Mouse (Mus musculus) left cerebral cortex, postnatal 14 days (tissue): ENCODE measurements at regions not wholly inside any gene's neighbourhood (a gene's known extent, or its start where the extent isn't known, plus 50 kb on each side); places are given as distances from the start of the nearest gene placed in this dataset.
A peak's percentile ranks its signal among the peaks of the same experiment; 100 is the strongest.

Experiments
- DNase-seq, 2 experiments: peaks; one replicate each; pipeline ENCODE4 v3.0.0; 2021 to 2022; ENCODE audit warnings: low spot score in 2 of 2, mixed read lengths in 1 of 2
- intact Hi-C: fragments of 180-260 bp; cut with DNase I; formaldehyde crosslinking; loops from one replicate; pipeline ENCODE4 v1.15.1; 2025

DNA sequence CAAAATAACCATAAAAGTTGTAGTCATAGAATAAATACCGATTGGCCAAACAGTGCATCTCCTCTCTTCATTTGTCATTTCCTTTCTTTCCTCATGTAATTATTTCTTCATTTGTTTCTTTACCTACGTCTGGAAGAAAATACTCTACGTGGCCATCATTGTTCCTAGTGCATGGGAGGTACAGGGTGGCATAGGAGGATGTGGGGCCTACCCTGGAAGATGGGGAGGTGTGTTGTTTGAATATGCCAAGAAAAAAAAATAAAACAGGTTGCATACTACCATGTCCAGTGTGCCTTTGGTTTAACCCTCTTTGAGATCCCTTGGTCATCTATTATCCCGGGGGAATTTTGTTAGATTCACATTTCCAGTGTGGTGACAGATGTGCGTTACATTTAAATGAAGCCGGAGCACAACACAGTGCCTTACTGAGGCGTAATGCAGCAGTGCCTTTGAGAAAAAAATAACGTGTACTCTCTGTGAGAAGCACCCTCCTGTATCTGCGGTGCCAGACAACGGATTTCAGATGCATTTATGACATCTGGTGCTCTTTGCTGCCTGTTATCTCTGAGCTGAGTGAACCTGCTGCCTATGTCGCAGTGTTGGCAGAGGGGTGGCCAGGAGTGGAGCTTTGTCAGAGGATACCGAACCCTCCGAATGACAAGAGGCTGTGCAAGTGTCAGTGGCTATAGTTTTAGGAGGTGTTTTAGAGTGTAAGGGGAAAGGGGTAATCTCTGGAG lies 169.4 kb upstream of the Dmrta1 start:
- intact Hi-C loops = no loop called here
- DNase-seq = no peak

DNA sequence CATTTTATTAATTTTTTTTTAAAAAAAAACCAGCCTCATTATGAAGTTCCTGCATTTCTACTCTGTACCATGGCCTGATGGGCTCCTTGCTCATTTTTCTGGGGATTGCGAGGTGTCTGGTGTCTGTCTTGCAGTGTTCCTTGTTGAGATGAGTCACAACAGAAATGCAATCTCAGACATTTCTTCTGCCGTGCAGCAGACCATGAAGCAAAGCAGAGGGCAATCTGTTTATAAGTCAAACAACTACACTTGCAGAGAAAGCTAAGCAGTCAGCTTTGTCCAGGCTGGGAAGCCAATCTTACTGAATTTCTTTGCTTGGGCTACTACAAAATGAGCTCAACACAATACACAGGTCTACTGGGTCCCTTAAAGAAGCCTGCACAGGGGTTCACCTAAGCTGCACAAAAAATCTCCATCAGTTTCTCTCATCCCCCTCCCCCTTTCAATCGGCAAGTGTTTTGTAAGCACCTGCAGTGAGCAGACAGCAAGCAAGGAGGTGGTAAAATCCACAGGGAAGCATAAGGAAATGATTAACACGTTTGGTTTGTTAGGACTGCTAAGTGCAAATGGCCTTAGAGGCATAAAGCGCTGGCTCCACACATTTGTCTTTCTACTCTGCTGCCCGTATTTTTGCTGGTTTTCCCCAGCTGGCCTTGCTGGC lies 171.0 kb upstream of the Dmrta1 start:
- no peak for DNase-seq
- intact Hi-C loops = no loop called here

- intact Hi-C loops = no loop called here
- no peak for DNase-seq
Observed at GRCm38 (mm10) chr4:89505368-89505819, 173.8 kb upstream of the Dmrta1 start.

- DNase-seq = no peak
- intact Hi-C loops = no loop called here
Observed at GRCm38 (mm10) chr4:89500232-89500631, 179.0 kb upstream of the Dmrta1 start.

DNA sequence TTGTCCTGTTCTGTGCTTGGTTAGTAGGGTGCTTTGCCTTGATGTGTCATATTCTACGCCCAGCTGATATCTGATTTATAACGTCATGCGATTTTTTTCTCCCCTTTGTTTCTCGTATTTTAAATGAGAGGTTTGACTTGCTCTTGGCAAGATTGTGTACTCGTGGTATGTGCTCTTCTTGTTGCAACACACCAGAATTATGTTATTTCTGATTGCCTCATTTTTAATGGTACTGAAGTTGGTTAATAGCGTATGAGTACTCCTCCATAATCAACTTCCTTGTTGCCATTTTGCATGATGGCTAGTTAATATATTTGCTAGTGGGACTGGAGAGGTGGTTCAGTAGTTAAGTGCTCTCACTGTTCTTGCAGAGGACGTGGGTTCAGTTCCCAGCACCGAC lies 180.1 kb upstream of the Cdkn2b start:
- intact Hi-C loops = no loop called here
- DNase-seq = no peak

DNA sequence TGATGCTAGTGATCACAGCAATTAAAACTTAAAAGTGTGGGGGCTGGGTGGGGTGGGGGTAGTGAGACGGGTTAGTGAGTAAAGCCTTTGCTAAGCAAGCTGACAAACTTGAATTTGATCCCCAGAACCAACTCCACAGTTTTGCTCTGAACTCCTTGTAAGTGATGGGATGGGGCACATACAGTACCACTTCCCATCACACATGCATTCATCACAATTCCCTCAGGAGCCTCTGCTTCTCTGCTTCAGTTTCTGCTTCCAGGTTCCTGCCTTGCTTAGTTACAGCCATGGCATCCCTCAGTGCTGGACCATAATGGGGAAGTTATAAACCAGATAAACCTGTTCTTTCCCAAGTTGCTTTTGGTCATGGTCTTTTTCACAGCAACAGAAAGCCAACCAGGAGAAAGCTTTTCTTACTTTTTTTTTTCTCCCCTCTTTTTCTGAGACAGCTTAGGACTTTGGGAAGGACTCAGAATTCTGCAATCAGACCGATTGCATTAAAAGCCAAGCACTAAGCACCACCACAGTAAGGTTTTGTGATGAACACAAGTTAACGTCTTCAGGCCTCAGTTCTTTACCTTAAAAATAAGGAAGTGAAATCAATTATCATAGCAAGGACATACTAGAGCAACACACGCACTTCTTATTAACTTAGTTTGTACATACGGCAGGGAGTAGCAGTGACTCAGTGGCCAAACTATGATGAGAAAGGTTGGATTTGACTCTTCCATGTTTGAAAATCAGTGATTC lies 176.8 kb upstream of the Cdkn2b start:
- DNase-seq = no peak
- intact Hi-C loops = no loop called here

- intact Hi-C loops = no loop called here
- no peak for DNase-seq
Observed at GRCm38 (mm10) chr4:89486963-89487362, 176.1 kb upstream of the Cdkn2b start.

DNA sequence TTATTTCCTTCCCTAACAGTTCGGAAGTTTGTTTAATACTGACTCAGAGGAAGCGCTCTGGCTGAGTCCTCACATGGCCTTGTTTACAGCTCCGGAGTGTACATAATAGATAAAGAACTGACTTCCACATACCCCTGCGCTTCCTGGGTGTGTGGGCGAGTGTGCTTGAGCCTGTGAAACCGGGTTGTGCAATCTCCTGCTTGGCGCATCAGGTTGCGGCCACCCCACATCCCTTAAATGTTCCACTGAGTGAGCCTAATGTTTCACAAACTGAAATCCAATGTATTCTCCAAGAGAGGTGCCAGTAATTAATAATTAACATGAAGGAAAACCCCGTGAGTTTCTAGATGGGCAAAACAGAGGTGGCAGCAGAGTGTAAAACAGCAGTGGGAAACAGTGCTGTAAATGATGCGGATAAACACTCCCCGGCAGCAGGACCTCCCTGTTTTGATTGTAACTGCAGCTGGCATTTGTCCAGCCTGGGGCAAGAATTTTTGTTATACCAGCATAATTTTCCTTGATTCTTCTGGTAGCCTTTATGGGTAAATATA lies 175.2 kb upstream of the Cdkn2b start:
- DNase-seq = peak in 1 of 2 experiments; percentile 9
- intact Hi-C loops = no loop called here

- intact Hi-C loops = no loop called here
- no peak for DNase-seq
Observed at GRCm38 (mm10) chr4:89478646-89479237, 167.9 kb upstream of the Cdkn2b start.

DNA sequence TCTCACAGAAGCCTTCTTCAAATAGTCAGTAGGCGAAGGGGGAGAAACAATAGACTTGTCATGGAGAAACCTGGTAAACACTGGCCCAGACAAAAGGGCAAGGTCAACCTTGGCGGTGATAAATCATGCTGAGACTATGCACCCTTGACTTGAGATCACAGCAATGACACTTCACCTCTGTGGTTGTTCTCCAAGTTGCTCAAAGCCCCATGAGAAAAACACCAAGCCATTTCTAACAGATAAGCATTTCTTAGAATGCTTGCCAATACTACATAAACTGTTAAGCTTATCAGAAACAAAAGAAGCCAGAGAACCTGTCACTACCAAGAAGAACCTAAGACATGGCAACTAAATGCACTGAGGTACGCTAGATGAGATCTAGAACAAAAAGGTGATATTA lies 165.0 kb upstream of the Cdkn2b start:
- intact Hi-C loops = no loop called here
- DNase-seq = no peak

- no peak for DNase-seq
Observed at GRCm38 (mm10) chr4:89474836-89475541, 164.2 kb upstream of the Cdkn2b start.

DNA sequence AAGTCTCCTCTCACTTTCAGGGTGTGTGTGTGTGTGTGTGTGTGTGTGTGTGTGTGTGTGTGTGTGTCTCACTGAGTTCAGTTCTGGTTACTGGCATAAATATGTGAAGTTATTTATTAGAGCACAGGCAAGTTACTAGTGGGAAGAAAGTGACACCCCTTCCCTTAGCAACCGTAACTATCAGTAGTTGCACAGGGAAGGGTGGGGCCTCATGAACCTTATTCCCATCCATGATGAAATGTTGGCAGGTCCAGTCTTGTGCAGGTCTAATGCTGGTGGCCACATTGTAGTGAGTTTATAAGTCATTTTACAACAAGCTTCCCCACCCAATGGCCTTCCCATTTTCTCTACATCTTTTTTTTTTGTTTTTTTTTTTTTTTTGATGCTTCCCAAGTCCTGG lies 160.6 kb upstream of the Cdkn2b start:
- DNase-seq = no peak
- intact Hi-C loops = no loop called here

More at GRCm38 (mm10) chr4:89474836-89475541, 164.2 kb upstream of the Cdkn2b start:
- intact Hi-C loops = no loop called here

DNA sequence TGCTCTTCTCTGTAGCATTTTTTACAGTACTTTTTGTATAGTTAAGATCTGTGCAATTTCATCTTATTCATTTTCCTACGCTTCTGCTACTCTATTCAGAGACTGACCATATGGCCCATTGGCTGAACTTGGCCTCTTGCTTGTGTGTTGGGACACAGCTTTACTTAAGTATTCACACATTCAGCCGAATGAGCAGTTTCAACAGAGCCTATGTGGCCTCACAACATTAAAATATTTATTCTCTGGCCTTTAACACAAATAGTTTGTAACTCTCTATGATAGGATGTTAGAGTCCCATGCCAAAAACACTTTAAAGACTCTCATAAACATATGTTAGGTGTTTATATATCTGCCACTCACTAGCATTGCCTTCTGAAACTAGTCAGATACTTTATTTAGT lies 159.9 kb upstream of the Cdkn2b start:
- no peak for DNase-seq
- intact Hi-C loops = no loop called here

DNA sequence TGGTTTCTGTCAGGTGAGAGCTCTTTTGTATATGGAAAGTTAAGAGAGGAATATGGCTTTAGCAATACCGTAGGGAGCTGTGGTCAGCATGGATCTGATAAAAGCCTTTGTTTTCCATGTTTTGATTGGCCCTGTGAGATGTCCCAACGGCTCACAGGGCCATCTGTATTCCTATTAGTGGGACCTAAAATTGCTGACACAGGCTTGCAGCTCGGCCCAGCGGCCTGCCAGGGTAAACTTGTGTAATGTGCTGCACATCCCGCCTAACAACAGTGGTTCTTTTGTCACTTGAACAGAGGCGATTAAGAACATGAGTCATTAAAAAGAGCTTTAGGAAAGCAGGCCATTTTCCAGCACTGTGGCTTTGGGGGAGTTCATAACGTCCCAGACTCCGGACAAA lies 159.0 kb upstream of the Cdkn2b start:
- intact Hi-C loops = no loop called here

GRCm38 (mm10) chr4:89469406-89469805 lies 158.6 kb upstream of the Cdkn2b start:
- no peak for DNase-seq
- intact Hi-C loops = no loop called here

More for the DNA sequence above, 159.0 kb upstream of the Cdkn2b start:
- DNase-seq = peak; percentile 7 to 8

DNA sequence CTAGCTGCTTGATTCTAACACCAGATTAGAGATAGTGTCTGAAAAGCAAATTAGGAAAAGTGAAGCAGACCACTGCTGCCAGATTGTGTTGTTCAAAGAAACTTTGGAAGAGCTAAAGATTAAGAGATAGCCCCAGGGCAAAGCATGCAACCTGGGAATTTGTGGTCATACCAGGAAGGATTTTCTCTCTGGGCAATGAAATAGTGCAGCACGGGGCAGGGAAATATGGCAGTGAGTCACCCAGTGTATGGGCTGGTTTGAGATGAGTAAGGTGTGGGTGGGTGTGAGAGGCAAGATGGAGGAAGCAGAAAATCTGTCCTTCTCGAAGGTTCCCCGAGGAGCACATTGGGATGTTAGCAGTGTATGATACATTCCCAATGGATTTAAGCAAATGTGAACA lies 155.9 kb upstream of the Cdkn2b start:
- intact Hi-C loops = no loop called here
- peak in 1 of 2 experiments; percentile 6 for DNase-seq

DNA sequence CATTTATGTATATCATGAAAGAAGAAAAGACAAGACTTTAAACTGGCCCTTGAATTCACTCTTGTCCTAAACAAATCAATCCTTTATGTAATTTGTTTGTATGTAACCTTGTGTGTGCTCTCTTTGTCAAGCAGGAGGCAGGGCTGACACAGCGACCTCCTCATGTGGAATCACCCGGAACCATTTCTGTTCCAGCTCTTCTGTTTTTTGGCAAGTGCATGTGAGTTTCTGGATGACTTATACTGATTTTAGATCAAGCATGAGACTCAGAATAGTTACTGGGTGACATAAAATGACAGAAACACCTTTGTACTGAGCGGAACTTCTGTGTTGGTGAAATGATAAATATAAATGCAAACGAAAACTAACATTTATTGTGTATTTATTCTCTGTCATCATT lies 152.3 kb upstream of the Cdkn2b start:
- intact Hi-C loops = no loop called here
- DNase-seq = no peak

- no peak for DNase-seq
- intact Hi-C loops = no loop called here
Observed at GRCm38 (mm10) chr4:89460170-89460762, 149.4 kb upstream of the Cdkn2b start.

DNA sequence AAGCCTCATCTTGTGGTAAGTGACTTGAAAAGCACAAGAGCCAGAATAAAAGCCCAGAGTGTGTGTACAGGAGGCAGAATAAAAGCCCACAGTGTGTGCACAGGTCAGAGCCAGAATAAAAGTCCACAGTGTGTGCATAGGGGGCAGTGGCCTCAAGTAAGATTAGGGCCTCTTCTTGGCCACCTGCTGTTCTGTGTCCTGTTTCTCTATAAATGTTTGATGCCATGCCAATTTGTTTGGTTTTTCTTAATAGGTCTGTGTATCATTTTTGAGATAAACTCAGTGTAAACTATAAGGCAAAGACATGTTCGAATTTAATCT lies 148.5 kb upstream of the Cdkn2b start:
- intact Hi-C loops = no loop called here
- DNase-seq = no peak
